Mouse (Mus musculus) spleen, embryonic (tissue): ENCODE measurements around the gene Phtf1.

ENCODE experiments used
- CTCF ChIA-PET: fragments of 350-600 bp; sonication (Branson Sonifier 250); formaldehyde crosslinking; loops from one replicate; lab custom pipeline; 2022; lab: Charles Lee

Gene Phtf1

GRCm38 (mm10) chr3:104019453-104019852 is 51.5 kb downstream of the Phtf1 start:
- CTCF ChIA-PET = interaction anchor here (0.7 kb wide), 1 partner anchor 124 kb away, joined by 5 read pairs; no protein-coding TSS in a partner anchor

GRCm38 (mm10) chr3:104020101-104020500 is 52.2 kb downstream of the Phtf1 start:
- CTCF ChIA-PET = no interaction called here

- CTCF ChIA-PET = no interaction called here
Observed at GRCm38 (mm10) chr3:104026938-104027337, 59.0 kb downstream of the Phtf1 start.

- CTCF ChIA-PET = no interaction called here
Observed at GRCm38 (mm10) chr3:104032086-104032485, 64.2 kb downstream of the Phtf1 start.

GRCm38 (mm10) chr3:104032747-104033146 is 64.8 kb downstream of the Phtf1 start:
- CTCF ChIA-PET = no interaction called here

- CTCF ChIA-PET = interaction anchor here (0.6 kb wide), 1 partner anchor 935 kb away, joined by 3 read pairs; no protein-coding TSS in a partner anchor
Observed at GRCm38 (mm10) chr3:104059001-104059622, 91.2 kb downstream of the Phtf1 start.

- CTCF ChIA-PET = no interaction called here
Observed at GRCm38 (mm10) chr3:104069395-104069794, 101.5 kb downstream of the Phtf1 start.
